Mouse (Mus musculus): ENCODE data around the gene Dio2.

DNA sequence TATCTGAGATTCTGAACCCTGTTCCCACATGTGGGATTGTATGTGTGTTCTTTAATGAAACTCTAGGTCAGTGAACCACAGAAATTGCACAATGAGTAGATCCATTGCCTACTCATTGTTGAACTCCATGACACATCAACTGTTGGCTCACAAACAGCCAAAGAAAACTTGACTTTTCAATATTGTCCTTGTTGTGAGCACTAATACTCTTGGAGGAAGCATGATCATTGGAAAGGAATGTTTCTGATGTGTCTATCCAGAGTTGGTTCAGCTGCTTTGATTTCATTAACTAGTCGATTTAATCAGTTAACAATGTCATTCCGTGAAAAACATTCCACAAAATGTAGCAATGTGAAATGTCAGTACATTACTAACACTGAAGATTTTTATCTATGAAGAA, 44.1 kb downstream of the Dio2 start:
- TF ChIP-seq CTCF (IDR thresholded peaks at IDR 0.05; ENCODE audit: extremely low read depth, insufficient read depth, insufficient read length, insufficient replicate concordance), result no peak
- TF ChIP-seq POLR2A (IDR thresholded peaks at IDR 0.05; ENCODE audit: low read depth, low read length), result no peak

Data from spleen, adult 2 months (tissue).